Mouse (Mus musculus) urinary bladder, adult 18-20 months (tissue): ENCODE measurements around the gene Gm10160.
"Not testable (repeated sequence)": the region's sequence is repeated elsewhere in the genome, so short reads cannot be mapped to it uniquely, and the experiment has no call there.

Experiments used
- DNase-seq, 2 experiments: peaks; one replicate each; pipeline ENCODE4 v3.0.0; 2022; ENCODE audit warnings: low spot score in 2 of 2, mixed read lengths in 2 of 2

The Gm10160 gene

DNA sequence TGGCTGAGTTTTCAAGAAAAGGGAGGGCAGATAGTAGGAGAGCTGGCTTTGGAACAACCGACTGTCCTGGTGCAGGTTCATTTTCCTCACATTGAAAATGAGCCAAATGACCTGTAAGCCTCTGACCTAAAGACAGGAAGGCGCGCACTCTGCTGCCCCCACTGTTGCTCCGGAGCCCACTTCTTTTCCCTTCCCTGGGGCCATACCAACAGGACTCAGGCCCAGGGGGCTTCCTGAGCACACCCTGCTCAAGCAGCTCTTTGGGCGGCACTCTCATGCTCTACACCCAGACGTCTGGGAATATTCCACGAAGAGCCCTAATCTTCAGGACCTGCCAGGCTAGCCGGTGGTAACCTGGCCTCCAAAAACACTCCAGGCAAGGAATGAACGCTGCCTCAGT, 2.6 kb upstream of the Gm10160 start:
- no peak for DNase-seq

DNA sequence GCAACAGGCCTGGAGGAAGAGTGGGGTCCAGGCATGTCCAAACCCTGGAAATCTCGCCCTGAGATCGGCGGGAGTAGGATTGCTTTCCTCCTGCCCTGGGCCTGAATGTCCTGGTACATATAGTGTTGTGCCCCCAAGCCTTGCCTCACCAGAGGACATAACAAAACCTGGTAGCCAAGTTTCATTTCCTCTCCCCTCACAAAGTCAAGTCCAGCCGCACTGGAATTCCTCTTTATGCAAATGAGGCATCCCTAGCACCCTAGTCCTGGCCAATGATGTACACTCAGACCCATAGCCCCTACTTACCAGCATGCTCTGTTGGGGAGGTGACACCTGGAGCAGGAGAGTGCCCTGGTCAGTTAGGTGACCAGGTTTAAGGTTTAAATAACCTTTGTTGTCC, 627 bp upstream of the Gm10160 start:
- DNase-seq: no peak

DNA sequence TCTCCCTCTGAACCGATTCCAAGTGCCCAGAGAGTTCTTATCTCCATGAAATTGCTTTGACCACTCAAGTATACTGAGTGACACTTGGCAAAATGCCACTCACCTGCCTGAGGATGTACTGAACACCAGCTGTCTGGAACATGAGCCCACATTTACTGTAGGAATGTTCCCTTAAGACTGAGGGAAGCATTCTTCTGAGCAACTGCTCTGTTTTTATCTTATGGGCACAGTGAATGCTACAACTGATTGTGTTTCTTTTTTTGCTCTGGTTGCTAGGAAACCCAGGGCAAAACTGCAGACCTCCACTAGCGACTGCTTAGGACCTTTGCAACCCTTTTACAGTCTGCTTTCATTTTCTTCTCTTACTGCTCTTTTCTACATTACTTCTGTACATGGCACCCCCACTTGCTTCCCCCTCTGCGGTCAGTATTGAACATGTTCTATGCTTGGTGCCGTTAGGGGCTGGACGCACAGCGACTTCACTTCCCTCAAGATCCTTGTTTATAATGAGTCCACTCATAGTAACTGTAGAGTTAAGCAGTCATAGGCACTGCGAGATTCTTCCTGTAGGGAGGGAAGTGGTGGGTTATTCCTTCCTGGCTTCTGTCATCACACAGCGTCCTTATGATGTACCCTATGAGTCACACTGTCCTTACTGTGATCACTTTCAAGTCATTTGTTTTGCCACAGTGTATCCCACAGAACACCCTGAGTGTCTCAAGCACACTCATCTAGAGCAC, 856 bp downstream of the Gm10160 start:
- DNase-seq: no peak

DNA sequence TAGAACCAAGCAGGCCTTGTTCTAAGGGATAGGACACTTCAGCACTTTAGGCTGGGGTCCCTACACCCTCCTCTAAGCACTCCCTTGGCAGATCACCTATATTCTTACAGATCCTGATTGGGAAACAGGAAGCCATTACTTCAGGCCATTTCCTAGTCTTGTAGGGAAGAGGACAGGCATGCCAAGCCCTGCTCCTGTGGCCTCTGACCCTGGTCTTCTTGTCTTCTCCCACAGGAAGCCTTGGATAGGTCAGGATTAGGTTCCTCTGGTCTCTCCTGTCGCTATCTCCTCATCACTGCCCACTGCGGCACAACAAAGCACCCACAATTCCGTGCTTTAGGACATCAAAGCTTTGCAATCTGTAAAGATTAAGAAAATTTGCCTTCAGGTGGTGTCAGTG, 3.9 kb downstream of the Gm10160 start:
- no peak for DNase-seq

DNA sequence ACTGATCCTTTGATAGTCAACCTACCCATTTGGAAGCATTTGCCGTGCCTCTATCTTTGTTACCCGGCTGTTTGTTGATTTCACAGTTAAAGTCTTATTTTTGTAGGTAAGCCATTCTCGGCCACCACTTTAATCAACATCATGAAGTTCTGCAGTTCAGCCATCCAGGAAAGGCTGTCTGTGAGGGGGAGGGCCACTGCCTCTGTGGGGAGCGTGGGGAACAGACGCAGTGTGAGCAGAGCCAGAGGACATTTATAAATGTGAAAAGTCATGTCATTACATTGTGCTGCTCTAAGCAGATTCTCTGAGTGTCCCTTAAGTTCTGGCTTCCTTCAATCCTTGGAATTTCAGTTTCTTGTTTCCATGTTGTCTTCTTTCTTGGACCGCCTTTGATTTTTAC, 5.4 kb downstream of the Gm10160 start:
- DNase-seq: no peak

DNA sequence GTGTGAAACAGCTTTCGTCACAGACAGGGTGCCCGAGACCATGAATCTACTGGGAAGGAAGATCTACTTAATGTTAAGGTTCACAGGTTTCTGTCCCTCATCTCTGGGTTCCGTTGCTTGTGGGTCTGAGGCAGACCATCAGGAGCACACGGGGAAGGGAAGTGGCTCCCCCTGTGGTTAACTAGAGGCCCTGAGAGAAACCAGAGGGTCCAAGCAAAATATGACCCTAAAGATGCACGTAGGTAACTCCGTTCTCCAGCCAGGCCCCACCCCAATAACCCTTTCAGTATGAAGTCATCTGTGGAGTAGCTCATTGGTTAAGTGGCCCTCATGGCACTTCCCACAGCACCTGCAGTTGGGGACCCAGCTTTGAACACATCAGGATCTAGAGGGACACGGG, 6.0 kb downstream of the Gm10160 start:
- DNase-seq: no peak

DNA sequence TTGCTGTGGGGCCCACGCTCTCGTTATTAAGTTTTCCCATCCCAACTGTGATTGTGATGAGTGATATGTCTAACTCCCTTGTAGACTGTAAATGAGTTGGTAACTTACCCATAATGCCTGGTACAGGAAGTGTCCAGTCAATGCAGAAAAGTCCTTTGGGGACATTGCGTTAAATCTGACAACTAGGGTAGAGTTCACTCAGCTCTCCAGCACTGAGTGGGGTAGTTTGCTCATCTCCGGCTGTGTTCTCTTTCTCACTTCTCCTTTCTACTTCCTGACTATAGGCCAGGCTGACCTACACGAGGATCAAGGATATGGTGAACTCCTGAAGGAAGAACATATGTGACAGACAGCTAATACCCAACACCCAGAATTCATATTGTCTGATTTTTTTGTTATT, 6.4 kb downstream of the Gm10160 start:
- no peak for DNase-seq

DNA sequence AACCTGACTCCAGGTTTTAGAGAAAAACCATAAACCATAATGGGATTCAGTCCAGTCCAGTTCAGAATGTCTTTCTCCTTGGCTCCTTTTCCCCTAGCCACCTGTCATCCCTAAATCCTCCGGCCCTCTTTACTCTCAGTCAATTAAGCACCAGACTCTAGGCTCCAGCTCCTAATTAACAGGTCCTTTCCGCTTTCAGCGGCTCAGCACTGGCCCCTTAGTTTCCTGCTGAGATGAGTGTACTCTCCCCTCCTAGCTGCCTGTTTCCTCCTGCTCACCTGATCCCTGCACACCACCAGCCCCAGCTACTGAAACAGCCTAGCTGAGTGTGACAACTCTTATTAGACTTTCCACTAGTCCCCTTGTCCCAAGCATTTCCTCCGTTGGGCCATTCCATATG, 7.8 kb downstream of the Gm10160 start:
- DNase-seq: no peak

DNA sequence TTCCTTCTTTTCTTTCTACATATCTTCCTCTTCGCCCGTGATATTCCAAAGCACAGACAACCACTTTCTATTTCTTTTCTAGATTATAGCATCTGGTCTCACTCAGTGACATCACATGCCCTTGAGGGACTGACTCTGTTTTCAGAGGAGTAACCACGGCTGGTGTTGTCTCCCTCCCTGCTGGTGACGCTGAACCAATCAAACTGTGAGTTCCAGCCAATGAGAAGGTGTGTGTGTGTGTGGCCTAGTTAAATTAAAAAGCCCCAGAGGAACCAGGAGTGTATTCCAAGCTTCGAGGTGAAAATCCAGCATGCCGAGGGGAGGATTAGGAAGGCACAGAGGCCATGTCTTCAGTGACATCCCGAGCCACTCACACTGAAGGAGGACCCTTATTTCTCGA, 8.6 kb downstream of the Gm10160 start:
- DNase-seq: no peak

DNA sequence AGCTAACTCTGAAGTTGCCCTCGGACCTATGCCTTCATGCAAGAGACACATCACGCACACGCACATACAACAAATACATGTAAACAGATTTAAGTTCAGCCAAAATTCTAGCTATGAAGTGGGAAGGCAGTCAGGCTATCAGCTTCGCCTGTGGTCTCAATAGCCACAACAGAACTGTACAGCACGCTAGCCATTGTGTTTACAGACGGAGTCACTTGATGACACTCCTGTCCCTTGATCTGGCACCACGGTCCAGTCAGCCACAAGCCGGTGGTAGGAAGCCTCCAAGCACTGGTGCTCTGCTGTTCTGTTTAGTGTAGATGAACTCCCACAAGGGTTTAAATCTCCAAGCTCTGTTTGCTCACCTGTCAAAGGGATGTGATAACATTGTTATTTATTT, 9.6 kb downstream of the Gm10160 start:
- DNase-seq: no peak

DNA sequence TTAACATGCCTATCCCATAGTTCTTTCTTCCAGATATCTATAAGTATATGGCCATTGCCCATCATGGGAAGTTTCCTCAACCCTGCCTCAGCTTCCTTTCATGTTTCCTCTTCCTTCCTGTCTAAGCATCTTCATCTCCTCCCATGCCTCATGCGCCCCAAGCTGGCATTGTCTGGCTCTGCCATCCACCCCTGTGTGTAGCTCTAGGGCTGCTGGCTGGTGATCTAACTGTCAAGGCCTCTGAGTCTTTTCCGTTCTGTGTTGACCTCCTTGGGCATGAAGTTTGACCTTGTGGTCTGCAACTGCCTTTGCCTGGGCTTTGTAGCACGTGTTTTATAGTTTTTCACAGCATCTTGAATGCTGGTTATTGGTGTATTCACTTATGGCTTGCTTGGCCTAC, 10.3 kb downstream of the Gm10160 start:
- no peak for DNase-seq

DNA sequence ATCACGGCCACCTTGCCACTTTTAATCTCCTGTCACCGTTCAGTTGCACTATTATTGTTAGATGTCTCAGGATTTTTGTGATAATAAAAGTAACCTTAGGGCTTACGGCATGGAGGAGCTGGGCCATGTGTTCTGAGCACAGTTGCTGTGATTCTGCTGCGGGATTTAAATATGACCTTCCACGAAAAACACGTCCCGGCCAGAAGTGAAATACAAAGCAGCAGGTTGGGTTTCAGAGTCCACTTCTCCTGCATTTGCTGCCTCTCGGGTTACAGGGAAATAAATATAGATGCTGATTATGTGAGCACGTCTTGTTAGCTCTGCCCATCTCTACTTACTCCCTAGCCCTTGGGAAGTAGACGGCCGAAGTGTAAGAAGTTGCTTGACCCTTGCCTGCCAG, 10.8 kb downstream of the Gm10160 start:
- DNase-seq: no peak

DNA sequence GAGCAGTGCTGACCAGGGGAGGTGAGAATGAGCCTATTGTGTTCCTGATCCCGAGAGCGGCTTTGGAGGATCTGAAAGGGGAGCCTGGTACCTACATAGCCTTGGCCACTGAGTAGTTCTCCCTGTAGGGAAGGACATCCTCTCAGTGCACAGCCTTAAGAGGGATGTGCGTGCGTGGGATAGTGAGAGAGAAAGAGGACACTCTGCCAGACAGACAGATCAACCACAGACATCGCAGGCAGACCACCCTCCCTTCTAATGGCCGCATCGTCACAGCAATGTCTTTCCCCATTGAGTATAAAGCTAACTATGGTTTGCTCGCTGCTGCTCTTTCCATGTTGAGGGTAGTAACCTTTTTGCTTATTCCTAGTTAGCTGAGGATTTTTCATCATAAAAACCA, 11.7 kb downstream of the Gm10160 start:
- no peak for DNase-seq

DNA sequence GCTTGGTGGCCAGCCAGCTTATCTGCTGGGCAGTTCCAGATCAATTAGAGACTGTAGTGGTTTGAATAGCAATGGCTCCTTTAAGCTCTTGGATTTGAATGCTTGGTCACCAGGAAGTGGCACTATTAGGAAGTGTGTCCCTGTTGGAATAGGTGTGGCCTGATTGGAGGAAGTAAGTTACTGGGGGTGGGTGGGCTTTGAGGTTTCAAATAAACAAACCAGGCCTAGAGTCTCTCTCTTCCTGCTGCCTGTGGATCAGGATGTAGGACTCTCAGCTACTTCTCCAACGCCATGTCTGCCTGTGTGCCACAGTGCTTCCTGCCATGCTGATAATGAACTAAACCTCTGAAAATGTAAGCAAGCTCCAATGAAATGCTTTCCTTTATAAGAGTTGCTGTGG, 12.6 kb downstream of the Gm10160 start:
- no peak for DNase-seq

DNA sequence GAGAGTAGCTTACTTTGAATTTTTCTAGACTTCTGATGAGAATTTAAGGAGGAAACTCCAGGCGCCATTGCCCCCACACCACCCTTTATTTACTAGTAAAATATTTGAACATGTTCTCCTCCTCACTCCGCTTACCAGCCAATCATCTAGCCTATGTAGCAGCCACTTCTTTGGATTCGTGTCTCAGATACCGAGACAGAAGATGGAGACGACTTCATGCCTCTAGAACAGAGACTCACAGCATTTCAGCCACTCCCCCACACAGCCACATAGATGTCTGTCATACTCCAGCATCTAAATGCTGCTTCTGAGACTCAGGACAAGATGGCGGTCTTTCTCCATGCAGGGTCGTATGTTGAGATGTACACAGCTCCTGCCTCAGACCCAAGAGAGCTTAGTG, 13.5 kb downstream of the Gm10160 start:
- DNase-seq: no peak

DNA sequence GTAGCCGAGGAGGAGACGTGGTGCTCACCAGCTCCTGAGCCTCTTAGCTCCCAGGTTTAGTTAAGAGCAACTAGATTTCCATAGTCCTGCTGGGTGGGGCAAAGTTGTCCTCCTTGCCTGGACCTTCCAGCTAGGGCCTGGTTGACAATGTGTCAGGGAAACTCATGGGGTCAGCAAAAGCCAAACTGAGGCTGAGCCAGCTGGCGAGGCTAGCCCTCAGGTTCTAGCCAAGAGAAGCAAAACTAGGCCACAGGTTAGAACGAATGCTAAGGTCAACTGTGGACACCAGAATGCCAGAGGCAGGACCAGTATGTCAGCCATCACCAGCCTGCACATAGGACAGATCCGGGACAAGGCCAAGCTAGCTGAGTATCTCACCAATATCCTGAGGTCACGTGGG, 14.2 kb downstream of the Gm10160 start:
- DNase-seq: no peak

DNA sequence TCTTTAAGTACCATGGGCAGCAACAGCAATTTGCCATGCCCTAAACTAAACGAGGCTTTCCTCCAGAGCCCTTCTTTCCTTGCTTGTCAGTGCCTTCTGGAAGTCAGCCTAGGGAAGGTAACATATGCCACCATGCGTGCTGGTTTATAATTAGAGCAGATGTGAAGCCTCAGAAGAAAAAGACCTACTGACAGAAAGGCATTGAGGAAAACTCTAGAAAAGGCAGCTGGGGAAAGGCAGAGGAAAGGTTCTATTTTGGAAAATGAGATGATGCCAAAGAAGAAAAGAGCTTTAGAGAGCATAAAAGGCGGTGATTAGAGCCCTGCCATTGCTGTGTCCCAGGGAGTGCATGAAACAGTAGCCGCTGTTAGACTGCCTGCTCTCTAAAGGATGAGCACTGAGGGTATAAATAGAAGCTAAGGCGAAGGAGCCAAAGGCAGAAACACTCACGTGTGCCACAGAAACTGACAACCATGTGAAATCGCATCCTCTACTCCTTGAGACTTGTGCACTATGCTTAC, 14.9 kb downstream of the Gm10160 start:
- no peak for DNase-seq

DNA sequence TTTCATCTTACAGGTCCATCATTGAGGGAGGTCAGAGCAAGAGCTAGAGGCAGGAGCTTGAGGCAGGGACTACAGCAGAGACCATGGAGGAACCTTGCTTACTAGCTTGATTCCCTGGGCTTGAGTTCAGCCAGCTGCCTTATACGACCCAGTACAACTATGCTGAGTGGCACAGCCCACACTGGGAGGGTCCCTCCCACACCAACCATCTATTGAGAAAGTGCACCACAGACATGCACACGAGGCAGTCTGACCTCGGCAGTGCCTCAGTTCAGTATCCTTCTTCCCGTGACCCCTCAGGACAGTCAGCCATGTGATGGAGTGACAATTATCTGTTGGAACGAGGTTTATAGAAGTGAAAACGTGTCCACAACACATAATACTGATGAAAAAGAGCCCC, 15.8 kb downstream of the Gm10160 start:
- DNase-seq: no peak

DNA sequence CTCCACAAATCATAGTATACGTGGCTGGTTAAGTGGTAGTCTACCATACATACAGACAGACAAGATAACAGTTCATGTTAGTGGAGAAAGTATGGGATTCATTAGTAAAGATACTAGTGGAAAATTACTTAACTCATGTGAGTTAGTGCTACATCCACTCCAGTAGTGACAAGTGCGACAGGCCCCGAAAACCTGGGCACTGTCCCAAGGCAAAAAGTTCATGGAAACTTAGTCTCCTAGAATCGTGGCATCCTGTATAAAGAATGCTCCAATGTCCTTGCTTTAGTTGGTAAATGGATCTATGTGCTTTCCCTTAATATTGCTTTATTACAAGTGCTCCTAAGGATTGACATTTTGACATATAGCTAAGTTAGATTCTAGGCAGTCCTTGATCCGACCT, 17.8 kb downstream of the Gm10160 start:
- not testable (repeated sequence) for DNase-seq

DNA sequence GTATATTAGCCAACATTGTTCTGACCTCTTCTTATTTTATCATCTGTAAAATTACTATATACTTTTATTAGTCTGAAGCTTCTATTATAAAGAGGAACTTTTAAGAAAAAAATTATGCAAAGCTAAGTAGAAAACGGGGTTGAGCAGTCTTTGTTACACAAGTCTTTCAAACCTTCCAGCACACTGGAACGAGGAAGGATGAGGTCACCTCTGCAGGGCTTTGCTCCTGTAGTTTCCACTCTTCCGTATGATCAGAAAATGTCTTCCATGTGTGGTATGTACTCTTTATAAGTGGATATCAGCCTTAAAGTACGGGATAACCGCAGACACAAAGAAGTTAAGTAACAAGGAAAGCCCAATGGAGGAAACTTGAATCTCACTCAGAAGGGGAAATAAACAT, 20.2 kb downstream of the Gm10160 start:
- no peak for DNase-seq

DNA sequence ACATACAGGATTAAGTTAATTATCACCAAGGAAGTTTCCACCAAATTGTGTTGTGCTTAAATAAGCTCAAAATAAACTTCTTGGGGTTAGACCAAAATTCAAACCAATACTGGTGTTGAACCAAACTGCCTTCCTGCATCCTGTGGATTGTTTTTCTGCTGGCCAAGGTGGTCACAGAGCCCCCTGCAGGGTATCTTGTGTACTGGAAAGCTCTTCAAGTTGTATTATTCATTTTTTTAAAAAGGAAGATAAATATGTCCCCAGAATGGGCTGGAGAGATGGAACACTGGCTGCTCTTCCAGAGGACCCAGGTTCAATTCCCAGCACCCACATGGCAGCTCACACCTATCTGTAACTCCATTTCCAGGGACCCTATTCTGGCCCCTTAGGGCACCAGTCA, 20.7 kb downstream of the Gm10160 start:
- no peak for DNase-seq

DNA sequence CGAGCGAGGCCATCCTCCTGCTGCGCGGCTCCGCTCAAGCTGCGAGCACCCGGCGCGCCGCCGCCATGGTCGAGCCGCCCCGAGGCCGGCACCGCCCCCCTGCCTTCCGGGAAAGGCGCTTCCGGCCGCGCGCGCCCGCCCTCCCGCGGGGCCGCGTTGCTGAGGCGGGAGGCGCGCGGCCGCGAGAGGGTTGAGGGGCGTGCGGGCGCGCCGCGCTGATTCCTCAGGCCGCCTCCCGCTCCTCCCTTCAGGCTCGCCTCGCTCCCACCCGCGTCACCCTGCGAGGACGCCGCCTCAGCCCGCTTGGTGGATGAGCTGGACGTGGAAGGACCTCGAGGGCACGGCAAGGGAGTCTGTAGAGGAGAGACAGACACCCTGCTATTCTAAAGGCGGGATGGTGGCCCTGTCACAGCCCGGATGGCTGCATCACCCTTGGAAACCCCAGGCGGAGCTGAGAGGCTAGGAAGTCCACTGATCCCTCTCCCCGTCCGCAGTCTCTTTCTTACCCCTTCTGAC, 26.2 kb downstream of the Gm10160 start, which contains the start of gene Btbd1:
Gene Btbd1 (minus strand): TSS at position 53 of the 516 bp plus-strand sequence.
- DNase-seq: peak; percentile 67 to 74

DNA sequence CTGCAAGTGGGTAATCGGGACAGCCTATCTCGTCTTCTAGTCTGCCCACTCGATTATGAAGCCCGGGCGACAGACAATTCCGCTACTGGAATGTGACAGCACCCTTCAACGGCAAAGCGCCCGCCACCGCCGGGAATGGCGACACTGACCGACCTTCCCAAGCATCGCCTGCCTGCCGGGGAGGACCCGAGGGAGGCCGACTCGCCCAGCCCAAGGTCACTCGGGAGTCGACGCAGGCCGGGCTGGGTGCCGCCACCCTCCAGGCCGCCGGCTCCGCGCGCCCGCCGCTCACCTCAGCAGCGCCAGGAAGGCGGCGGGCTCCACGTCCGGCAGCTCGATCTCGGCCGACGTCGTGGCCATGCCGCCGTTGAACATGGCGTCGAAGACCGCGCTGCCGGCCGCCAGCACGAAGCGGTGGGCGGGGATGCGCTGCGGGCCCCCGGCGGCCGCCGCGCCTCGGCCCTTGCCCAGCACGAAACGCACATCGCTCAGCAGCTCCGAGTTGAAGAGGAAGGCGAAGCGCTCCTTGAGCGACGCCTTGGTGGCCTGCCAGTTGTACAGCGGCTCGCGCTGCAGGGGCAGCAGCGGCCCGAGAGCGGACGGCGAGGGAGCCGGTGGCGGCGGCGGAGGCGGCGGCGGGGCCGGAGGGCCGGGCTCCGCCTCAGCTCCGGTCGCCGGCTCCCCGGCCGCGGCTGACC, 26.8 kb downstream of the Gm10160 start:
- DNase-seq: peak in 1 of 2 experiments; percentile 65
